Mouse (Mus musculus) forebrain, postnatal 0 days (tissue): Measurements from ENCODE around the gene Actn1. TPM values are rescaled to one million over a fixed set of nuclear protein-coding genes. Genes with fewer than 3 reads are reported as not detected.

Experiments
- ATAC-seq: fragments of 200-750 bp; cut with Nextera tagmentation; 2 replicates; pipeline ENCODE4 v1.8.0; 2017; ENCODE audit warnings: mild to moderate bottlenecking, moderate library complexity
- DNase-seq: peaks from one replicate; pipeline ENCODE4 v3.0.0-alpha.2; 2015
- H3K27ac ChIP-seq: fragments of 300-500 bp; sonication (generic); 2 replicates; pipeline ENCODE4 v1.5.1; 2014; ENCODE audit warnings: low read depth, mild to moderate bottlenecking, antibody characterized with exemption, low read length, moderate library complexity, mixed read lengths
- H3K27me3 ChIP-seq: fragments of 300-500 bp; sonication (generic); 2 replicates; pipeline ENCODE4 v1.6.1; 2014; ENCODE audit warnings: mild to moderate bottlenecking, low read length, mixed read lengths; ENCODE audit not compliant: insufficient read depth
- H3K36me3 ChIP-seq: fragments of 300-500 bp; sonication (generic); 2 replicates; pipeline ENCODE4 v1.6.1; 2014; ENCODE audit warnings: mild to moderate bottlenecking, moderate library complexity; ENCODE audit not compliant: insufficient read depth
- H3K4me1 ChIP-seq: fragments of 300-500 bp; sonication (generic); 2 replicates; pipeline ENCODE4 v1.6.1; 2014; ENCODE audit warnings: antibody characterized with exemption; ENCODE audit not compliant: insufficient read depth
- H3K4me2 ChIP-seq: fragments of 300-500 bp; sonication (generic); 2 replicates; pipeline ENCODE4 v1.6.1; 2014; ENCODE audit warnings: low read depth, mild to moderate bottlenecking, moderate library complexity
- H3K4me3 ChIP-seq: fragments of 300-500 bp; sonication (generic); 2 replicates; pipeline ENCODE4 v1.5.1; 2014; ENCODE audit warnings: low read depth, low read length, mixed read lengths
- H3K9ac ChIP-seq: fragments of 300-500 bp; sonication (generic); 2 replicates; pipeline ENCODE4 v1.6.1; 2014; ENCODE audit warnings: mild to moderate bottlenecking
- H3K9me3 ChIP-seq: fragments of 300-500 bp; sonication (generic); 2 replicates; pipeline ENCODE4 v1.6.1; 2016; ENCODE audit warnings: low read length
- CTCF ChIP-seq: sonication (generic); IDR thresholded peaks from 2 replicates; pipeline ENCODE4 v1.5.1; 2016; ENCODE audit warnings: antibody characterized with exemption, control low read depth, low read depth
- whole genome bisulfite sequencing: fragments of 180-500 bp; shearing (Covaris S2); extraction: QIAGEN DNeasy Blood & Tissue Kit; methylation state at CpG from one replicate; pipeline ENCODE4 v1.1.7; 2014; 5-methylcytosine and 5-hydroxymethylcytosine counted together
- polyA plus RNA-seq: library from polyadenylated mRNA; unstranded; fragments of >200 nt; fragmentation: Nextera tagmentation; extraction: Ambion mirVana; gene quantifications from 2 replicates; pipeline ENCODE4 v1.2.1, GENCODE M21; 2015
- total RNA-seq: library from RNA; depleted of rRNA; stranded (reverse); fragments of >200 nt; gene quantifications from 2 replicates; pipeline ENCODE4 v1.2.3, GENCODE M21; 2014

Gene Actn1
- total and polyA plus RNA-seq, 2 experiments from 2014 or later: 6.7 to 19.1 TPM

DNA sequence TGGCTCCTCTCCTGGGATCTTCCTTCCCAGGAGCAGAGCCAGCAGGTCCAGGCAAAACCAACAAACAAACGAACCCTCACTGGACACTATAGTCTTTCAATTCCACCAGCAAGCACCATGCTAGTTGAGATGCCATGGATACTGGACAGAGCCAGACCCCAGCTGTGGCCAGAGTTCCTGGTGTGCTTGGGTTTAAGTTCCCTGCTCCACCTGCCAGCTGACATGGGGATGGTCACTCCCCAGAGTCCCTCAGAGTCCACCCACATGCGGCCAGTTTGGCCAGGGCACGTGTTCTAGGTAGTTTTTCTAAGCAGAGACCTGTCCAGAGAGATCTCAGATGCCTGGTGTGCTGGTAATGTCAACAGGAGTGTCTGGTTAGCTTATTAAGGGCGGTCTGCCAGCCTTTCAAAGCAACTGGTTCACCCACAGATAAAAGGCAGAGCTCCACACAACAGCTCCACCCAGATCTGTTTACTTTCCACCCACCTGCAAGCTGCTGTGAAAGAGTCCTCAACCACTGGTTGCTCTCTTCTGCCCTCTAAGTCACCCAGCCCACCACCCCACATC lies 42.0 kb downstream of the Actn1 start:
- Histone ChIP-seq H3K9ac (no peak overlapping the region), H3K27ac (no peak overlapping the region), H3K4me3 (no peak overlapping the region), H3K9me3 (no peaks in the 10 kb centered on the region), H3K27me3 (no peaks in the 10 kb centered on the region), H3K36me3 (no peaks in the 10 kb centered on the region), H3K4me1 (0 out of 2 replicates have a peak, but pooled peaks cover 4% of the 10 kb centered on the region), H3K4me2 (no peak overlapping the region)
- ATAC-seq: no peak
- DNase-seq: no peak
- whole genome bisulfite sequencing: 89% methylated on average over 4 of the region's 4 CpGs
- no peak for TF ChIP-seq CTCF

GRCm38 (mm10) chr12:80217049-80217448 lies 43.1 kb downstream of the Actn1 start:
- WGBS: 51% methylated on average over 3 of the region's 3 CpGs
- no peak for DNase-seq
- TF ChIP-seq CTCF: no peak
- H3K27ac ChIP-seq: no peak overlapping the region
- no peak overlapping the region for H3K4me2 ChIP-seq
- ATAC-seq: no peak
- no peaks in the 10 kb centered on the region for H3K36me3 ChIP-seq
- no peak overlapping the region for H3K4me3 ChIP-seq
- H3K9me3 ChIP-seq: no peaks in the 10 kb centered on the region
- 0 out of 2 replicates have a peak, but pooled peaks cover 4% of the 10 kb centered on the region for H3K4me1 ChIP-seq
- H3K27me3 ChIP-seq: no peaks in the 10 kb centered on the region
- no peak overlapping the region for H3K9ac ChIP-seq

DNA sequence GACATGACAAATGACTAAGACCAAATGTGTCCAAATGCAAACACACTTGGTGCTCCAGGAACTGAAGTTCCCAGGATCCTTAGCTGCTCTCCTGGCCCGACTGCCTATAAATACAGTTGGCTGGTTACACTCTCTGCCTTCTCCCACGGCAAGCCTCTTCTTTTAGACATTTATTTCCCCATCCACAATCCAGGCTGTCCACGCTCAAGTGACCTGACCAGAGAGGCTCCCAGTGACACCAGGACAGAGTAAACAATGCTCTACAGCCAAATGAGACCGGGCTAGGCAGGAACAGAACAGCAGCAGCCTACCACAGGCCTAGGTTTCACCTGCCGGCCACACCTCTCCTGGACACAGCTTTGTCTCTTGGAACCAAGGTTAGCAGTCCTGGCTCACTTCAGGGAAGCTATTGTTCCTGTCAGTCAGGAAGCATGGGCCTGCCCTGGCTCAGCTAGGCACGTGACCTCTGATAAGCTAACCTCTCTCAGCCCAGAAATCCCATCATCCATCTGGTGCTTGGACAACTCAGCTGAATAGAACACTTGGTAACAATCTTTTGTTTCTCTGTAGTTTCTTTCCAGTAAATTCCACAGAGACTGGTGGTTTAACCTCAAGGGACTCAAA lies 43.8 kb downstream of the Actn1 start:
- WGBS: 64% methylated on average over 6 of the region's 6 CpGs
- TF ChIP-seq CTCF: no peak
- H3K27ac ChIP-seq: no peak overlapping the region

DNA sequence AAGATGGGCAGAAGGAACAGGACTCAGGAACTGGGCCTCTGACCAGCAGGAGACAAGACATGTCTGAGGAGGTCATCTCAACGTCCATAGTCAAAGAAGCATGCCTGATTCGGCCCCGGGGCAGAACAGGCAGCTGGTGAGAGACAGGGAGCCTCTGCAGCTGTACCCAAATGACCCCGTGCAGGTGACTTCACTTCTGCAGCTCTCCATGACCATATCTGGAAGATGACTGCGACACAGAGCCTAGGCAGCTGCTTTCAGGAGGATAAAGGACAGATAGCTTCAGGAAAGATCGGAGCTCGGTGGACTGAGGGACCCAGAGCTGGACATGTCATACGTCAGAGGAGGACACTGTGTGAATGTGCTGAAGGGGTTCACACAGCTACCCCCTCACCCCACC lies 46.4 kb downstream of the Actn1 start:
- Histone ChIP-seq H3K27me3 (no peaks in the 10 kb centered on the region), H3K9ac (no peak overlapping the region), H3K4me2 (no peak overlapping the region), H3K4me3 (no peak overlapping the region), H3K9me3 (no peaks in the 10 kb centered on the region), H3K27ac (no peak overlapping the region), H3K36me3 (no peaks in the 10 kb centered on the region), H3K4me1 (0 out of 2 replicates have a peak, but pooled peaks cover 4% of the 10 kb centered on the region)
- 92% methylated on average over 8 of the region's 8 CpGs for WGBS
- TF ChIP-seq CTCF: no peak
- ATAC-seq (no peak), DNase-seq (no peak)

More for the DNA sequence above, 43.8 kb downstream of the Actn1 start:
- Histone ChIP-seq H3K27me3 (no peaks in the 10 kb centered on the region), H3K4me3 (no peak overlapping the region), H3K9ac (no peak overlapping the region), H3K4me1 (0 out of 2 replicates have a peak, but pooled peaks cover 4% of the 10 kb centered on the region), H3K4me2 (no peak overlapping the region), H3K36me3 (no peaks in the 10 kb centered on the region), H3K9me3 (no peaks in the 10 kb centered on the region)
- ATAC-seq: no peak
- no peak for DNase-seq

DNA sequence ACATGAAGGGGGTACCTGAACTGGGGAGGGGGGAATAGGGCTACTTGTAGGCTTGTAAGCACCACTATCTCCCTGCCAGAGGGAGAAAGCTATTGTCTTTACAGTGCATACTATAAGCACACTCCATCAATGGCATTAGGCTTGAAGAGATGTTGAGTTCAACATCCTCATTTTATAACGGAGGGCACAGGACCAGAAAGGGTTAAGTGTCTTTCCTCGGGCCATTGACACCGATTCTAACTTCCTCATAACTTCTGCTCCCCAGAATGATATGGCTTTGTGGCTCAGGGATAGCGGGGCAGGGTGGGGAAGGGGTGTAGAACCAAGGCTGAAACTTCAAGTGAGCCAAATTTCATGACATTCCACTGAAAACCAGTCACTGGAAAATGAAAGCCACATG lies 46.9 kb downstream of the Actn1 start:
- TF ChIP-seq CTCF: no peak
- Histone ChIP-seq H3K9ac (no peak overlapping the region), H3K27me3 (no peaks in the 10 kb centered on the region), H3K36me3 (no peaks in the 10 kb centered on the region), H3K4me1 (0 out of 2 replicates have a peak, but pooled peaks cover 4% of the 10 kb centered on the region), H3K4me3 (no peak overlapping the region), H3K27ac (no peak overlapping the region), H3K4me2 (no peak overlapping the region), H3K9me3 (no peaks in the 10 kb centered on the region)
- WGBS: 80% methylated on average over 4 of the region's 4 CpGs
- DNase-seq (no peak), ATAC-seq (no peak)

GRCm38 (mm10) chr12:80210791-80211612 lies 49.2 kb downstream of the Actn1 start:
- Histone ChIP-seq H3K27ac (no peak overlapping the region), H3K4me1 (no peaks in the 10 kb centered on the region), H3K9ac (no peak overlapping the region), H3K9me3 (no peaks in the 10 kb centered on the region), H3K27me3 (no peaks in the 10 kb centered on the region), H3K4me2 (no peak overlapping the region), H3K36me3 (no peaks in the 10 kb centered on the region), H3K4me3 (no peak overlapping the region)
- no peak for ATAC-seq
- WGBS: 74% methylated on average over 4 of the region's 4 CpGs
- TF ChIP-seq CTCF: no peak
- DNase-seq: no peak

- no peaks in the 10 kb centered on the region for H3K4me1 ChIP-seq
- H3K36me3 ChIP-seq: 0 out of 2 replicates have a peak, but pooled peaks cover 4% of the 10 kb centered on the region
- H3K9ac ChIP-seq: no peak overlapping the region
- H3K4me3 ChIP-seq: no peak overlapping the region
- DNase-seq: no peak
- no peak for TF ChIP-seq CTCF
- no peak for ATAC-seq
- H3K4me2 ChIP-seq: no peak overlapping the region
- H3K27me3 ChIP-seq: no peaks in the 10 kb centered on the region
- H3K9me3 ChIP-seq: no peaks in the 10 kb centered on the region
- no peak overlapping the region for H3K27ac ChIP-seq
- 81% methylated on average over 4 of the region's 4 CpGs for WGBS
These were observed 50.3 kb downstream of the Actn1 start for GRCm38 (mm10) chr12:80209914-80210313.
